Mouse (Mus musculus): ENCODE measurements around the gene Abca14. TPM values are rescaled to one million over a fixed set of nuclear protein-coding genes. Genes with fewer than 3 reads are reported as not detected.
"Not testable (repeated sequence)": the region's sequence is repeated elsewhere in the genome, so short reads cannot be mapped to it uniquely, and the experiment has no call there.

Abca14 gene
- polyA plus RNA-seq, 2 experiments = 0.03 TPM; not detected in 1

GRCm38 (mm10) chr7:120272110-120272509 is 68.3 kb downstream of the Abca14 start:
- H3K4me2 ChIP-seq (ENCODE audit: low read depth) = no peak overlapping the region
- TF ChIP-seq CTCF (IDR thresholded peaks at IDR 0.05; ENCODE audit: low read depth) (no peak), EP300 (IDR thresholded peaks at IDR 0.05; ENCODE audit: low read depth) (no peak)
- H3K36me3 ChIP-seq (replicated peaks; ENCODE audit: control insufficient read depth, insufficient read depth, low read depth) = no peaks in the 10 kb centered on the region
- ATAC-seq (ENCODE audit: insufficient read depth) (no peak), DNase-seq (ENCODE audit: low read depth in 3 of 3, low spot score in 3 of 3) (no peak)
- H3K27ac ChIP-seq = no peak overlapping the region
- 79% methylated on average over 7 of the region's 7 CpGs for WGBS (ENCODE audit: insufficient replicate concordance)
- H3K27me3 ChIP-seq (ENCODE audit: control insufficient read depth, insufficient read depth, low read length) = no peaks in the 10 kb centered on the region
- no peaks in the 10 kb centered on the region for H3K9me3 ChIP-seq (ENCODE audit: control insufficient read depth, low read length)
- no peaks in the 10 kb centered on the region for H3K4me1 ChIP-seq (replicated peaks; ENCODE audit: control insufficient read depth in 2 of 2, insufficient read depth in 2 of 2, low read length in 1 of 2)
- no peak overlapping the region for H3K4me3 ChIP-seq (ENCODE audit: insufficient read depth in 1 of 2, low read depth in 2 of 2, low read length in 2 of 2)
- no peak overlapping the region for H3K9ac ChIP-seq (replicated peaks)

GRCm38 (mm10) chr7:120285286-120285685 is 81.5 kb downstream of the Abca14 start:
- Histone ChIP-seq H3K36me3 (replicated peaks; ENCODE audit: control insufficient read depth, insufficient read depth, low read depth) (no peaks in the 10 kb centered on the region), H3K4me2 (ENCODE audit: low read depth) (no peak overlapping the region), H3K27me3 (ENCODE audit: control insufficient read depth, insufficient read depth, low read length) (no peaks in the 10 kb centered on the region), H3K27ac (no peak overlapping the region), H3K9ac (replicated peaks) (no peak overlapping the region), H3K9me3 (ENCODE audit: control insufficient read depth, low read length) (no peaks in the 10 kb centered on the region), H3K4me3 (ENCODE audit: insufficient read depth in 1 of 2, low read depth in 2 of 2, low read length in 2 of 2) (no peak overlapping the region), H3K4me1 (replicated peaks; ENCODE audit: control insufficient read depth in 2 of 2, insufficient read depth in 2 of 2, low read length in 1 of 2) (no peaks in the 10 kb centered on the region)
- TF ChIP-seq CTCF (IDR thresholded peaks at IDR 0.05; ENCODE audit: low read depth) = no peak
- WGBS (ENCODE audit: insufficient replicate concordance) = 40% methylated on average over 3 of the region's 3 CpGs
- ATAC-seq (ENCODE audit: insufficient read depth) (no peak), DNase-seq (ENCODE audit: low read depth in 3 of 3, low spot score in 3 of 3) (no peak)

GRCm38 (mm10) chr7:120316086-120316485 is 112.3 kb downstream of the Abca14 start:
- no peak for DNase-seq (ENCODE audit: low read depth in 3 of 3, low spot score in 3 of 3)
- Histone ChIP-seq H3K27me3 (ENCODE audit: control insufficient read depth, insufficient read depth, low read length) (no peaks in the 10 kb centered on the region), H3K4me1 (replicated peaks; ENCODE audit: control insufficient read depth in 2 of 2, insufficient read depth in 2 of 2, low read length in 1 of 2) (no peaks in the 10 kb centered on the region), H3K27ac (no peak overlapping the region), H3K9me3 (ENCODE audit: control insufficient read depth, low read length) (no peaks in the 10 kb centered on the region), H3K4me3 (ENCODE audit: insufficient read depth in 1 of 2, low read depth in 2 of 2, low read length in 2 of 2) (no peak overlapping the region), H3K4me2 (ENCODE audit: low read depth) (no peak overlapping the region), H3K9ac (replicated peaks) (no peak overlapping the region), H3K36me3 (replicated peaks; ENCODE audit: control insufficient read depth, insufficient read depth, low read depth) (no peaks in the 10 kb centered on the region)
- ATAC-seq (ENCODE audit: insufficient read depth) = no peak
- 50% methylated on average over 1 of the region's 1 CpGs for WGBS (ENCODE audit: insufficient replicate concordance)
- no peak for TF ChIP-seq EP300 (IDR thresholded peaks at IDR 0.05; ENCODE audit: low read depth)
- no peak for TF ChIP-seq CTCF (IDR thresholded peaks at IDR 0.05; ENCODE audit: low read depth)

GRCm38 (mm10) chr7:120322963-120323362 is 119.2 kb downstream of the Abca14 start:
- no peaks in the 10 kb centered on the region for H3K27me3 ChIP-seq (ENCODE audit: control insufficient read depth, insufficient read depth, low read length)
- H3K9ac ChIP-seq (replicated peaks) = no peak overlapping the region
- no peak overlapping the region for H3K4me2 ChIP-seq (ENCODE audit: low read depth)
- no peaks in the 10 kb centered on the region for H3K4me1 ChIP-seq (replicated peaks; ENCODE audit: control insufficient read depth in 2 of 2, insufficient read depth in 2 of 2, low read length in 1 of 2)
- H3K4me3 ChIP-seq (ENCODE audit: insufficient read depth in 1 of 2, low read depth in 2 of 2, low read length in 2 of 2) = no peak overlapping the region
- DNase-seq (ENCODE audit: low read depth in 3 of 3, low spot score in 3 of 3) = no peak
- TF ChIP-seq EP300 (IDR thresholded peaks at IDR 0.05; ENCODE audit: low read depth) (no peak), CTCF (IDR thresholded peaks at IDR 0.05; ENCODE audit: low read depth) (no peak)
- no peak overlapping the region for H3K27ac ChIP-seq
- H3K9me3 ChIP-seq (ENCODE audit: control insufficient read depth, low read length) = no peaks in the 10 kb centered on the region
- H3K36me3 ChIP-seq (replicated peaks; ENCODE audit: control insufficient read depth, insufficient read depth, low read depth) = no peaks in the 10 kb centered on the region
- no peak for ATAC-seq (ENCODE audit: insufficient read depth)
- 35% methylated on average over 4 of the region's 4 CpGs for WGBS (ENCODE audit: insufficient replicate concordance)

- not testable (repeated sequence) for H3K36me3 ChIP-seq (replicated peaks; ENCODE audit: control insufficient read depth, insufficient read depth, low read depth); H3K27ac ChIP-seq; H3K27me3 ChIP-seq (ENCODE audit: control insufficient read depth, insufficient read depth, low read length); ATAC-seq (ENCODE audit: insufficient read depth); H3K4me1 ChIP-seq (replicated peaks; ENCODE audit: control insufficient read depth in 2 of 2, insufficient read depth in 2 of 2, low read length in 1 of 2); H3K4me3 ChIP-seq (ENCODE audit: insufficient read depth in 1 of 2, low read depth in 2 of 2, low read length in 2 of 2); H3K9ac ChIP-seq (replicated peaks); DNase-seq (ENCODE audit: low read depth in 3 of 3, low spot score in 3 of 3); H3K4me2 ChIP-seq (ENCODE audit: low read depth); H3K9me3 ChIP-seq (ENCODE audit: control insufficient read depth, low read length)
- 51% methylated on average over 2 of the region's 2 CpGs for WGBS (ENCODE audit: insufficient replicate concordance)
These were observed 122.2 kb downstream of the Abca14 start for GRCm38 (mm10) chr7:120325911-120326310.

Data from liver, embryonic 14.5 days (tissue).